Mouse (Mus musculus) gonadal fat pad, adult 2 months (tissue): ENCODE results near the gene Ncam2. TPM values are rescaled to one million over a fixed set of nuclear protein-coding genes. Genes with fewer than 3 reads are reported as not detected.
A peak's percentile ranks its signal among the peaks of the same experiment; 100 is the strongest.
"Not testable (repeated sequence)": the region's sequence is repeated elsewhere in the genome, so short reads cannot be mapped to it uniquely, and the experiment has no call there.

ENCODE experiments used
- DNase-seq: peaks from one replicate; pipeline ENCODE4 v3.0.0-alpha.2; 2012; ENCODE audit warnings: low read depth
- polyA plus RNA-seq: library from polyadenylated mRNA; depleted of rRNA; stranded (reverse); fragments of >200 nt; gene quantifications from 2 replicates; pipeline ENCODE4 v1.2.3, GENCODE M21; 2012

Gene Ncam2
- polyA plus RNA-seq, 1 experiment = 0.08 TPM

- no peak for DNase-seq
Observed at GRCm38 (mm10) chr16:81303806-81304205, 103.3 kb downstream of the Ncam2 start.

GRCm38 (mm10) chr16:81309215-81309614, 108.7 kb downstream of the Ncam2 start:
- DNase-seq = no peak

DNA sequence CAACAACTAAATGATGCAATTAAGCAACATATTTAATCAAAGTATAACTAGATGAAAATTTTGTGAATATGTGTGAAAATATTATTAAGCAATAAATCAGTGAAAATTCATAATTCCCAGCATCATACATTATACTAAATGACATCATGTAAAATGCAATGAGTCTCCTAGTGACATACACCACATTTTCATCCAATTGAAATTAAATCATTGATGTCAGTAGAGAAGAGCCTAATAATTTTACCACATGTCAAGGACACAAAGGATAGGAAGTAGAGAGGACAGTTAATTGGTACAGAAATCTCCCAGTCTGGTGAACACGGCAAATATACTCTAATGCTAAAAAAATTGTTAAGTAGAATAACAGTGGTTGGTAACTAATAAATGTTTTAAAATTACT, 118.5 kb downstream of the Ncam2 start:
- DNase-seq = no peak

DNA sequence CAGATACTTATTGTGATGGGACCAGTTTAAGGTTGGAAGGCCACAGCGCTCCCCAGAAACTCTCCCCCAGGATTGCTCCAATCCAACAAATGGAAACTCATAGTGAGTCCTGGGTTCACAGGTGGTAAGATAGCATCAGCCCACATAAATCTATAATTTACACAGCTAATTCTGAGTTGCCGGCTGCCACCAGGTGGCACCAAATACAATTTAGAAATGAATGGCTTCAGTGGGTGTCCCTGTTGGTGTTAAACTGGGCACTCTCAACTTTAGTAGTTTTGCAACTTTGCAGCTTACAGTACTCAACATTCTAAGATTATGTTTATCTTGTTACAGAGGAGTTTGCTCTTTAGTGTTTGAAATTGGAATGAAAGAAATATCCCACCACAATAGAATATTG, 130.0 kb downstream of the Ncam2 start:
- DNase-seq = no peak

GRCm38 (mm10) chr16:81365901-81366300, 165.4 kb downstream of the Ncam2 start:
- DNase-seq = no peak

GRCm38 (mm10) chr16:81374234-81374633, 173.7 kb downstream of the Ncam2 start:
- no peak for DNase-seq

GRCm38 (mm10) chr16:81380434-81380833, 179.9 kb downstream of the Ncam2 start:
- DNase-seq = no peak

DNA sequence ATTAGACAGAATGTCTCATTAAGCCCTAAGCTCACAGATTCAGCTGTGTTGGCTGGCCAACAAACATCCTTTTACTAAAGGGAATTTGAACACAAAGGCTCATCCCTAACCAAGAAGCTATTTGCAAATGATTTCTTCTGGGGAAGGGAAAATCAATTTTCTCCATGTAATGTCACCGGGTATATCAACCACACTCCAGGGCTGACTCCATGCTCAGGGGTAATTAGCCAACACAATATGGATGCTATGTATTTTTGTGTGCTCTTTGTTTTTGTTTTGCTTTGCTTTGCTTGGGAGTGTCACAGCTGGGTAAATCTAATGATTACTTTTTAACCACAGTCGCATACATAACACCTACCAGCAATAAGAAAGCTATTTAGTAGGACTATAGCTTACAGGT, 188.1 kb downstream of the Ncam2 start:
- no peak for DNase-seq

DNA sequence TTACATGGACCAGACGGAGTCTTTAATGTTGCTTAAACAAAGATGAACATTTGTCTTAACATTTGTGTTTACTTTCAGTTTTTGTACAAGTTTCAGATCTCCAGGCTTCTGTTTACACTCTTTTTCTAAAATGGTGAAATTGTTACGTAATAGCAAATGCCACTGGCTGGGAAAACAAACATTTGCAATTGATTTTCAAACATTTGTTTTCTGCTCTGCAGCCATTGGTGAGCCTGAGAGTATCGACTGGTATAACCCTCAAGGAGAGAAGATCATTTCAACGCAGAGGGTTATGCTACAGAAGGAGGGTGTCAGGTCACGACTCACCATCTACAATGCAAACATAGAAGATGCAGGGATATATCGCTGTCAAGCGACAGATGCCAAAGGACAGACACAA, 234.1 kb downstream of the Ncam2 start:
- DNase-seq = no peak

- no peak for DNase-seq
Observed at GRCm38 (mm10) chr16:81437091-81437867, 236.8 kb downstream of the Ncam2 start.

DNA sequence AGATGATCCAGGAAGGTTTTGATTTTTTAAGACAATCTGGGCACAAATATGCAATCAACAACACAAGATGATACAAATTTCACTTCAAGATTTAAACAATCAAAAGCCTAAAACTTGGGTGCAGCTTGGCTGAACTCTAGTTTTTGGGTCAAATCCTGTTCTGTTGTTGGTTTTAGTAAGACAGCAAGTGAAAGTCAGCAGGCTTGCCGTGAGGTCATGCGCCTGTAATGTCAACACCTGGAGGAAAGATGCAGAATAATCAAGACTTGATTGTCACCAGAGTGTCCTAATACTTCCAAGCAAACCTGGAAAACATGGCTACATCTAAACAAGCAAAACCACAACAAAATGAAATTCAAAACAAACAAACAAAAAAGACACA, 237.4 kb downstream of the Ncam2 start:
- DNase-seq = no peak

DNA sequence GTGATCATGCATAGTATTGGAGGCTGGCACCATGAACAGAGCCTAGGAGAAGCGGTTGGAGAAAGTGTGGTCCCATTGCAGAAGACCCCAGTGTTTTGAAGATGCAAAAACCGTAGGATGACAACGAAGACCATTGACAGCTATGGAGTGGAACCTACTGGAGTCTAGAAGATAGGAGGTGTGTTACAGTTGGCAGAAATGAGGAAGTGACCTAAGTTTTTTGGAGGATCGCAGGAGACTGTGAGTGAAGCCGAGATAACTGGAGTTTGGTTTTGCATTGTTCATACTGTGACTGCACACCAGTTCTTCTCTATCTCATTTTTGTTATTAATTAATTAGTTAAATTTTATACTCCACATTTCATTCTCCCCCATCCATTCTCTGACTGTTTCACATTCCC, 250.4 kb downstream of the Ncam2 start:
- no peak for DNase-seq

DNA sequence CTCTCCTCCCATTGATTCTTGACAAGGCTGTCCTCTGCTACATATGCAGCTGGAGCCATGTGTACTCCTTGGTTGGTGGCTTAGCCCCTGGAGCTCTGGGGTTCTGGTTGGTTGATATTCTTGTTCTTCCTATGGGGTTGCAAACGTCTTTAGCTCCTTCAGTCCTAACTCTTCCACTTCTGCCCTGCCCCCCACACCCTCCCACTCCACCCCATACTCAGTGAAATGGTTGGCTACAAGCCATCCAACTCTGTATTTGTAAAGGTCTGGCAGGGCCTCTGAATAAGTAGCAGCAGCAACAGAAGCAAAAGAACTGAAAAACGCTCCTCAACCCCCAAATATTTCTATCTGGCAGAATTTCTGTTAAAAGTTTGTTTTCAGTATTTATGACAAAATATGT, 252.5 kb downstream of the Ncam2 start:
- DNase-seq = no peak

GRCm38 (mm10) chr16:81454472-81454871, 254.0 kb downstream of the Ncam2 start:
- DNase-seq = no peak

DNA sequence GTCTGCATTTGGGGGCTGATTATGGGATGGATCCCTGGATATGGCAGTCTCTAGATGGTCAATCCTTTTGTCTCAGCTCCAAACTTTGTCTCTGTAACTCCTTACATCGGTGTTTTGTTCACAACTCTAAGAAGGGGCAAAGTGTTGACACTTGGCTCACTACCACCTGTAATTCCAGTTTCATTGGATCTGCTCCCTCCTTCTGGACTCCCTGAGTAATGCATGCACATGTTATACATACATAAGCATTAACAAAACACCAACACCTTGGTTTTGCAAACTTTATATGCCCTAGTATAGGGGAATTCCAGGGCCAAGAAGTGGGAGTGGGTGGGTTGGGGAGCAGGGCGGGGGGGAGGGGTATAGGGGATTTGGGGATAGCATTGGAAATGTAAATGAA, 262.2 kb downstream of the Ncam2 start:
- DNase-seq = not testable (repeated sequence)

DNA sequence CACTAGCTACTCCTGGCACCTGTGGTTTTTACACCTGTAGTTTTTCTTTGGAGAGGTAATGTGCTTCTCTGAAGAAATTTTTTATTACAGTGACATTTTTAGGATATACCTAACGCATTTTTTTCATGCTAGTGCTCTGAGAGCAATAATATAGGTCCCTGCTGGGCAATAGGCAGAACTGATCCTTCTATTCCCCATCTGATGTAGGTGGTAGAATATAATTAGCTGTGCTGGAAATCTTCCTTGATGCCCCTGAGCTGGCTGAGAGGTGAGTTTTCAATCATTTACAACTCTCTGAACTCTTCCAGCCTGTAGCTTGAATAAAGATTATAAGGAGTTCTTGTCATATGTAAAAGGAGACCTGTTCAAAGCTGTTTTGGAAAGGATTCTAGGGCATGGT, 272.4 kb downstream of the Ncam2 start:
- DNase-seq = no peak

DNA sequence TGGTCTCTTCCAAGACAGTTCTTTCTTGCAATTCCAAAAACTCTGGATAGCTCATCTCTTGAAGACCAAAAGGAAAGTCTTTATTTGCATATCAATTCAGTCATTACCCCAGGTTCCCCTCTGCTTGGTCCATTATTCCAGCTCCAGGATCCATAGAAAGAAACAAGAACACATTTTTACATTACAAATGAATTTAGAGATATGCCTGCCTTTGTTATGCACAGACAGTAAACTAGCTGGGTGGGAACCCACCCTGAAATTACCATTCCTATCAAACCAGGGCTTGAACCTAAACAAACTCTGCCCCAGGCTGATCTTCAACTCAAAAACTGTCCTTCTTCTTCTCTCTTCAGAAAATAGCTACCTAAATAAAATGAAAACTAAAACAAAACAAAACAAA, 280.6 kb downstream of the Ncam2 start:
- DNase-seq = no peak

GRCm38 (mm10) chr16:81496111-81496510, 295.6 kb downstream of the Ncam2 start:
- no peak for DNase-seq

DNA sequence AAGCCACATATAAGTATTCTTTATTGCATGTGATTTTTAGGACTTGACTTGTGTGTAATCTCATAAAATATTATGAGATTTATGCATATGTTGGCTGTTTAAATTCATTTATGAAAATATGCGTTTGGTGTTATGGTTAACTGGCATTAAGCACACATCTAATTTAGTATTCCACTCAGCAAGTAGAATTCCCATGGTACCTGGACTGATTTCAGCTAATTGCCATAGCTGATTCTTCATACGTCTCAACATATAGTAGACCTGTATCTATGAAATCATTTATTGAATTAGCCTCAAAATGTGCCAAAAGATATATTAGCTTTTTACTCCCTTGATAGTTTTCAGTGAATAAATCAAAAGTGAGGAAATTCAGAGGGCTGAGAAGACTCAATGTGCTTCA, 302.1 kb downstream of the Ncam2 start:
- no peak for DNase-seq

GRCm38 (mm10) chr16:81536230-81536629, 335.7 kb downstream of the Ncam2 start:
- DNase-seq = no peak

DNA sequence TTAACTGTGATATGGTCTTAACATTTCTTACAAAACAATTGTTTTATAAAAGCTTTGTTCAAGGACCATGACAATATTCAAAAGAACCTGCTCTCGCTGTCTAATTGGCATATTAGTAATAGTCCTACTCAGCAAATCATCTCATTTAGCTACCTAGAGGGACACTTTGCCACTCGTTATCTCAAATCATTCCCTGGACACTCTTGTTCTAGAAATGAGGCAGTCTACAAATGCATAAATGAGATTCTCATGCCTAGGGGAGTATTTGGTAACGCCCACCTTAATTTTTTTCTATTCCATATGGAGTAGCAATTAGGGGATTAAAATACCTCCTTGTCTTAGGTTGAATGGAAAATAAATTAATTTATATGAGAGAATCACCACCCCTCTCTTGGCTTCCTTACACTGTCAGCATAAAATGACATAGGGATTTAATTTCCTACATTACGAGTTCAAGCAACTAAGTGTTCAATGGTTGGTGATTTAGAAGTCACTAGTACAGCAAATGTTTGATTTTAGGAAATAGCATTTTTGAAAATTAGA, 387.1 kb downstream of the Ncam2 start:
- DNase-seq = no peak

- no peak for DNase-seq
Observed at GRCm38 (mm10) chr16:81623276-81623675, 422.8 kb downstream of the Ncam2 start.

GRCm38 (mm10) chr16:81623776-81624175, 423.3 kb downstream of the Ncam2 start:
- no peak for DNase-seq

GRCm38 (mm10) chr16:81650286-81650685, 449.8 kb downstream of the Ncam2 start:
- peak; percentile 62 for DNase-seq
